Mouse (Mus musculus) midbrain, postnatal 0 days (tissue): ENCODE data around the gene Trp63. TPM values are rescaled to one million over a fixed set of nuclear protein-coding genes. Genes with fewer than 3 reads are reported as not detected.
A peak's percentile ranks its signal among the peaks of the same experiment; 100 is the strongest.

Source experiments
- ATAC-seq: fragments of 200-750 bp; cut with Nextera tagmentation; 2 replicates; pipeline ENCODE4 v1.8.0; 2017; ENCODE audit warnings: moderate number of reproducible peaks, mild to moderate bottlenecking, moderate TSS enrichment, moderate library complexity; ENCODE audit not compliant: low FRiP score
- DNase-seq: peaks from one replicate; pipeline ENCODE4 v3.0.0-alpha.2; 2015; ENCODE audit warnings: low spot score
- H3K27ac ChIP-seq: fragments of 300-500 bp; sonication (generic); 2 replicates; pipeline ENCODE4 v1.5.1; 2014; ENCODE audit warnings: low read depth, mild to moderate bottlenecking, low read length, mixed read lengths
- H3K27me3 ChIP-seq: fragments of 300-500 bp; sonication (generic); 2 replicates; pipeline ENCODE4 v1.6.1; 2014; ENCODE audit warnings: low read length, control low read depth, mixed read lengths; ENCODE audit not compliant: insufficient read depth
- H3K36me3 ChIP-seq: fragments of 300-500 bp; sonication (generic); 2 replicates; pipeline ENCODE4 v1.6.1; 2014; ENCODE audit warnings: low read length, control low read depth, mixed read lengths; ENCODE audit not compliant: insufficient read depth
- H3K4me1 ChIP-seq: fragments of 300-500 bp; sonication (generic); 2 replicates; pipeline ENCODE4 v1.6.1; 2014; ENCODE audit warnings: mild to moderate bottlenecking, control low read depth, antibody characterized with exemption, low read length, mixed read lengths; ENCODE audit not compliant: insufficient read depth
- H3K4me2 ChIP-seq: fragments of 300-500 bp; sonication (generic); 2 replicates; pipeline ENCODE4 v1.6.1; 2014; ENCODE audit warnings: low read depth, mild to moderate bottlenecking, low read length, mixed read lengths; ENCODE audit not compliant: poor library complexity, severe bottlenecking
- H3K4me3 ChIP-seq: fragments of 300-500 bp; sonication (generic); 2 replicates; pipeline ENCODE4 v1.5.1; 2014; ENCODE audit warnings: low read depth, mild to moderate bottlenecking, low read length, moderate library complexity
- H3K9ac ChIP-seq: fragments of 300-500 bp; sonication (generic); replicated peaks from 2 replicates; pipeline ENCODE4 v1.6.1; 2014; ENCODE audit warnings: mild to moderate bottlenecking, low read length, moderate library complexity, mixed read lengths; ENCODE audit not compliant: poor library complexity, severe bottlenecking
- H3K9me3 ChIP-seq: fragments of 300-500 bp; sonication (generic); 2 replicates; pipeline ENCODE4 v1.6.1; 2016; ENCODE audit warnings: low read length, control low read depth
- CTCF ChIP-seq: IDR thresholded peaks from 2 replicates; pipeline ENCODE4 v1.5.1; 2016; ENCODE audit warnings: antibody characterized with exemption, mild to moderate bottlenecking
- WGBS: fragments of 180-500 bp; shearing (Covaris S2); extraction: QIAGEN DNeasy Blood & Tissue Kit; methylation state at CpG from one replicate; pipeline ENCODE4 v1.1.7; 2014; 5-methylcytosine and 5-hydroxymethylcytosine counted together
- polyA plus RNA-seq: library from polyadenylated mRNA; unstranded; fragments of >200 nt; fragmentation: Nextera tagmentation; extraction: Ambion mirVana; gene quantifications from 2 replicates; pipeline ENCODE4 v1.2.1, GENCODE M21; 2015
- total RNA-seq: library from RNA; depleted of rRNA; stranded (reverse); fragments of >200 nt; gene quantifications from 2 replicates; pipeline ENCODE4 v1.2.3, GENCODE M21; 2014

The Trp63 gene
- total and polyA plus RNA-seq, 2 experiments from 2014 or later = 0.10 to 0.55 TPM

- Histone ChIP-seq H3K4me3 (no peak overlapping the region), H3K9me3 (no peaks in the 10 kb centered on the region), H3K4me1 (no peaks in the 10 kb centered on the region), H3K36me3 (no peaks in the 10 kb centered on the region), H3K4me2 (no peak overlapping the region), H3K27ac (no peak overlapping the region), H3K9ac (no peak overlapping the region), H3K27me3 (no peaks in the 10 kb centered on the region)
- no peak for TF ChIP-seq CTCF
- 84% methylated on average over 2 of the region's 2 CpGs for WGBS
- ATAC-seq = no peak
- no peak for DNase-seq
These were observed 216.1 kb downstream of the Trp63 start for GRCm38 (mm10) chr16:25899657-25900056.

- Histone ChIP-seq H3K9me3 (no peaks in the 10 kb centered on the region), H3K27ac (no peak overlapping the region), H3K4me3 (no peak overlapping the region), H3K4me1 (no peaks in the 10 kb centered on the region), H3K4me2 (no peak overlapping the region), H3K27me3 (no peaks in the 10 kb centered on the region), H3K36me3 (no peaks in the 10 kb centered on the region), H3K9ac (no peak overlapping the region)
- TF ChIP-seq CTCF = no peak
- 61% methylated on average over 3 of the region's 3 CpGs for WGBS
- ATAC-seq = no peak
- peak; percentile 40 for DNase-seq
These were observed 216.9 kb downstream of the Trp63 start for GRCm38 (mm10) chr16:25900389-25900908.

- 67% methylated on average over 1 of the region's 1 CpGs for WGBS
- Histone ChIP-seq H3K4me3 (no peak overlapping the region), H3K27ac (no peak overlapping the region)
These were observed 228.6 kb downstream of the Trp63 start for GRCm38 (mm10) chr16:25912185-25912584.

GRCm38 (mm10) chr16:25934181-25934580 lies 250.6 kb downstream of the Trp63 start:
- ATAC-seq = no peak
- no peak for DNase-seq
- H3K4me3 ChIP-seq = no peak overlapping the region
- no peaks in the 10 kb centered on the region for H3K9me3 ChIP-seq
- H3K4me1 ChIP-seq = no peaks in the 10 kb centered on the region
- no peak overlapping the region for H3K9ac ChIP-seq
- H3K27me3 ChIP-seq = no peaks in the 10 kb centered on the region
- no peak for TF ChIP-seq CTCF
- no peaks in the 10 kb centered on the region for H3K36me3 ChIP-seq
- no peak overlapping the region for H3K4me2 ChIP-seq
- no peak overlapping the region for H3K27ac ChIP-seq
- 86% methylated on average over 2 of the region's 2 CpGs for WGBS

More at GRCm38 (mm10) chr16:25912185-25912584, 228.6 kb downstream of the Trp63 start:
- Histone ChIP-seq H3K9ac (no peak overlapping the region), H3K4me2 (no peak overlapping the region), H3K36me3 (no peaks in the 10 kb centered on the region), H3K27me3 (no peaks in the 10 kb centered on the region), H3K9me3 (no peaks in the 10 kb centered on the region), H3K4me1 (no peaks in the 10 kb centered on the region)
- TF ChIP-seq CTCF = no peak
- DNase-seq (no peak), ATAC-seq (no peak)
